Mouse (Mus musculus) right cerebral cortex, postnatal 10 days (tissue): Measurements from ENCODE around the gene Abca12.

ENCODE experiments used
- DNase-seq, 2 experiments: peaks; one replicate each; pipeline ENCODE4 v3.0.0; 2021; ENCODE audit warnings: low spot score in 2 of 2

The Abca12 gene

DNA sequence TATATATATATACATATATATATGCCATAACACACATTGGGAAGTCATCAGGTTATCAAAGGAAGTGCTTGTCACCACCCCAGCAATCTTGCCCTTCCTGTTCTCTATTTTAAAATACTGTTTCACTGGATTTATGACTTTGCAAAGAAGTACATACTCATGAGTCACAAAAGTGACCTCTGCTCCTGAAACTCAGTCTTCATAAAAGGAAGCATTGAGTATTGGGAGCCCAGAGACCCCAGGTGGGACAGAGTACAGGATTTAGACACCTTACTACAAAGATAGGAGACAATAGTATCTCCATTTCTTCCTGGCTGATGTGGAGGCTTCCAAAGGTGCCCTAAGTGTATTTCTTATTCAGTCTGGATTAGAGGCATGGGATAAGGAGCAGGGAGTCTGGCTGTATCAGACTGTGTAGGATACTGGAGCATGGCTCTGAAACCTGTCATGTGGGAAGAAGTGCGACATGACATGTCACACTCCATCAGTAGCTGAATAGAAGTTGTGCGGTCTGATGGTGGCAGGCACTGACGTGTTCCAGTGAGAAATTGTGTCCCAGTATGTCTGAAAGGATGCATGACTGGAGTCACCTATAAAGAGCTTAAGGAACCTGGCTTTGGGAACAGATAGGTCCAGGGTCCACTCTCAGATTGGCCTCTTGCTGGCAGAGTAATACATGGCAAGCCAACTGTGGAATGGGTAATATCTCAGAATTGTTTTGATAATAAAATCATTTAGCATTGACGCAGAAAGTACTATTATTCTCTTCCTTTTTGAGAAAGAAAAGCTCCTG lies 76.0 kb downstream of the Abca12 start:
- no peak for DNase-seq

DNA sequence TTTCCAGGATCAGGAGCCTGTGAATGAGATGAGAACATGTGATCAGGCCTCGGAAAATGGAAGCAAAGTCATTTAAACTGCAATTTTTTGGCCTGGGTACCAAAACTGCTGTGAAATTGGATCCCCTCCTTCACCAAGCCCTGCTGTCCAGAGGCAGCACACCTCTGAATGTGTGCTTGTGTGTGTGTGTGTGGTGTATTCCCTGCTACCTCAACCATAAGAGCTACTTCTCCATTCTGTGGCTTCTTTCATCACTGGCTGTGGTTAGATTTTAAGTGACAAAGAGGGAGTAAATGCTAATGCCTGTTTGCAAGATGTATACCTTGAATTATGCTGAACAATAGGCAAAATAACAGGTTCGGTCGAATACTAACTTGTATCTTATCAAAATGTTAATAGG lies 84.4 kb downstream of the Abca12 start:
- DNase-seq: no peak

DNA sequence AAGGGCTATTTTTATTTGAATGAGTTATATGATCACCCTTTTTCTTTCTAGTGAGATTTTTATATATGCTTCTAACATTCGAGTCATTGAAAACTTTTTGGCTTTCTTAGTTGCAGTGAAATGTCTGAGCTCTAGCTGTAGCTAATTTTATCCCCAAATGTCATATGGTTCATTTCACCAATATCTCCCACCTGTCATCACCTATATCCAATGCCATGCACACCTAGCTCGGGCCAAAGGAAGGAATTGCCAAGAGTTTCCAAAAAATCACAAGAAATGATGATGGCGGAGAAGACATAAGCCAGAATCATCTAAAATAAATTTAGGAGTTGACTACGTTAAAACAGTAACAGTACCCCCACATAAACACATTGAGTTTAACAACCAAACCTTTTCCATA lies 102.5 kb downstream of the Abca12 start:
- no peak for DNase-seq

DNA sequence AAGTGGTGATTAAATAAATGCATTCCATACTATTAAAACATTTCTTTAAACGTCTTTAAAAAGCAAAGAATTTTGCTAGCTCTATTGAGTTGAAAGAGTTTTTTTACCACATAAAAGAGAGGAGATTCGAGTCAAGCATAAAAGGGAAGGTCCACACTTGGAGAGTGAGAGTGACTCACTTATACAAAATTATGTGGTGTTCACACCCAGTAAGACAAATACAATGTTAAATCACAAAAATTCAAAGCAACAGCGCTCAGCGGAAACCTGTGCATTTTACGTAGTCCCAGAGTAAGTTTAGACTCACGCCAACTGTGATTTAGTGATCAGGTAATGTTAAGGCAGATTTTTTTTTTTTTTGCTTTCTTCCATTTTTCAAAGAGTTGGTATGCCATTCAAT lies 104.1 kb downstream of the Abca12 start:
- DNase-seq: no peak

DNA sequence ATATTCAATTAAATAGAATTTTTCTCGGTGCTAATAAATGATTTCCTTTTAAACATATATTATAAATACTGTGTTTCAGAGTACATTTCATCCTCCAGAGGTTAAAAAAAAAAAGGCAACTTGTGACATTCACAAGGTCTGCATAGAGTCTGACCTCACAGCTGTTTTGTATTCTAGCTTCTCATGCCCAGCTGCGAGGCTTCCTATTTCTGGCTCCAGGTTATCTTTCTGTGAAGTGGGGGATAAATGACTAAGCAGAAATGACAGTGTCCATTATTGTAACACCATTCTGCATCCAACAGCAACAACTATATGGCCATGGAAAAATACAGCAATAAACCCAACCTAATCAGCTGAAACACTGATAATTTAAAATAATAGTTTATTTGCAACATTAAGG lies 107.3 kb downstream of the Abca12 start:
- no peak for DNase-seq

DNA sequence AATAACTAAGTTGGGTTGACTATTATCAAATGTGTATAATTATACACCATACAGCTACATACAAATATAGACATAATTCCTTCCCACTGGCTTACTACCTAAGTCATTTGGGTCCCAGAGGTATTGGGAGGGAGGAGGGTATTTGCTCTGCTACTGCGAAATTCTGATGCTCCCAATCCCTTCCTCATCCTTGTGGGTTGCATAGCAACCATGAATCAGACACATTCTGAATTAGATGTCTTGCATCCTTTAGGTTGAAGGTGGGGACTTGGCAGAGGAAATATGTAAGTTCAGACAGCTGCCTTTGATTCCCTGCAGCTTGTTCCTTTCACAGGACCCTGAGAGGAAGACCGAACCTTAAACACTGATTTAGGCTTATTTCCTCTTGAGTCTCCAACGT lies 108.5 kb downstream of the Abca12 start:
- no peak for DNase-seq

DNA sequence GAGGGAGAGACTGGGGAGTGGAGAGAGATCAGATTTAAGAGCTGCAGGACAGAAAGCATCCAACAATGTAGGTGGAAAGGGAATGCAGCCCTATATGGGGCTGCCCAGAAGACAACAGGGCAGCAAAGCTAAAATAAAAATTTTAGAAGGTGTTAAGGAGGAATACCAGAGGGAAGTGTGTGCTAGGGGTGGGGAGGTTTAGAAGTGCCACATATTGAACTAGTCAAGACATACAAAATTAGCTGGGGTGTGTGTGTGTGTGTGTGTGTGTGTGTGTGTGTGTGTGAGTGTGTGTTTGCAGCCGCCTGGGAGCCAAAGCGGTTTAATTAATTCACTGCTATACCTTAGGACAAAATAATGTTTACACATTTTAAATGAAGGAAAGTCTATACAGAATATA lies 110.1 kb downstream of the Abca12 start:
- no peak for DNase-seq

DNA sequence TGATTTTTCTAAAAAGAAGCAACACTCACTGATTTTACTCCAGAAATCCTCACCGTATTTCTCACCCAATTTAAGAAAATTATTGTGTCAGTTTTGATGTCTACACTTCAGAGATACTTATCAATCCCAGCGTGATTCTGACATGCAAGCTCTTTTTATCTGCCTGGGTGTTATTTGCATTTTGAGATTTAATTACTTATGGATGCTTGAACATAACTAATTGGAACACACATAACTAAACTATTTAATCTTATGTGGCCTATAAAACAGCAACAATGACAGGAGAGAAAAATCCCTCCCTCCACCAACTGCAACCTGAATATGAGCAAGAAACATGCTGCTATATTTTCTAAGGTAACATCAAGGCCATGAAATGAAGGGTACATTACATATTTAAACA lies 117.7 kb downstream of the Abca12 start:
- no peak for DNase-seq

DNA sequence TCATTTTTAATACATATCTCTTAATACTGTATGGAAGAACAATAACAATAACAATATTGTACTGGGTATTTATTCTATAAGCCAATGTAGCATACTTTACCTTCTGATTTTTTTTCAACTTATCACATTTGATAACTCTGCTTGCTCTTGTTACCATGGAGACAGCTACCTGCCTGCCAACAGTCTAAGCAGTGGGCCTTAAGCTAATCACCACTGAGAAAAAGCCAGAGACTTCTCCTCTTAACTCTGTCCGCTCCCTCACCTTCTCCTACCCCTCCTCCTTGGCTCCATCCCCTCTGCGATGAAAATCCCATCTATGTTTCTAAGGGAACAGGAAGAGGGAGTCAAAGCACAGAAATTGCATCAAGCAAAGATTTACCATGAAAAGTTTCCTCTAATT lies 118.1 kb downstream of the Abca12 start:
- DNase-seq: no peak

DNA sequence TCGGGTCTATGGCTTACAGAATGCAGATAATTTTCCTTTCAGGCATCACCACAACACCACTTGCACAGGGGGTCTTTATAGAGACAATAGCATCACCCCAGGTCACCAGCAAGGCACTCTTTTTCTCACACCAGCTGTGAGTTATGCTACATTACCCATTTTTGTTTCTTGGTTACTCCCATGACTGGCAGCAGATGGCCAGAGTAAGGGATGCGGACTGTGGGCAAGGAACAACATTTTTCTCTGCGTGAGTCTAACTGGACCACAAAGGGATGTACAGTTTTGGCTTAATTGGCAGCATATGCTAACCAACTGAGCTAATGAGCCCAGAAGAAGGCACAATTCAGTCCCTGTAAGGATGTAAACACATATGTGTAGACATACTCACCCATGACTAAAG lies 122.8 kb downstream of the Abca12 start:
- no peak for DNase-seq

DNA sequence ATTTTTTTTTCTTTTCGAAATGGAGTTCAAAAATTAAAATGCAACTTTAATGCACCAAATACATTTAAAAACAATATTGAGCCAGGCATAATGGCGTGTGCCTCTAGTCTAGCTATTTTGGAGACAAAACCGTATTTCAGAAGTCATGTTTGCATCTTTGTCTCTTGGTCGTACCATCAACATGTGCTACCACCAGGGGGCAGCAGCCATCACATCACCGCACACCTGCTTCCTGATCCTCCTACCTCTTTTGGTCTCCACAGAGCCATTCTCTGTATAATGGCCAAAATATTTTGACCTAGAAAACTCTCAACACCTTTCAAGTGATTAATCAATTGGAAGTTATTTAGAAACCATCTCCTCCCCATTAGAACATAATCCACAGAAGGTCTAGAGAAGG lies 125.2 kb downstream of the Abca12 start:
- peak; percentile 43 to 67 for DNase-seq

DNA sequence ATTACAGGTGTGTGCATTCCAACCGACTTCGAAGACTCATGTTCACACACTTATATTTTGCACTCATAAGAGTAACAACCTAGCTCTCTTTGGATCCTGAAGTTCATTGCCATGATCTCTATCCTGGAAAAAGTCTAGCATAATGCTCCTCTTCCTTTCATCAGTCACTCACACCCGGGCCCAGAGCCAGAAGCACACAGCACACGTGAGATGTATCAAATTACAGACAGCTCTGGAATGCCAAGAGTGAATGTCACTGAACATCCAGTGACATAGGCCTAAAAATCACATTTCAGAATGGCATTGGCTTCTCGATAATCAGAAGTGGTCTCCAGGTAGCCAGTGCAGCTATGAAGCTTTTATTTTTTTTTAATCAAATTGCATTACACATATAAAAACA lies 137.8 kb downstream of the Abca12 start:
- no peak for DNase-seq

DNA sequence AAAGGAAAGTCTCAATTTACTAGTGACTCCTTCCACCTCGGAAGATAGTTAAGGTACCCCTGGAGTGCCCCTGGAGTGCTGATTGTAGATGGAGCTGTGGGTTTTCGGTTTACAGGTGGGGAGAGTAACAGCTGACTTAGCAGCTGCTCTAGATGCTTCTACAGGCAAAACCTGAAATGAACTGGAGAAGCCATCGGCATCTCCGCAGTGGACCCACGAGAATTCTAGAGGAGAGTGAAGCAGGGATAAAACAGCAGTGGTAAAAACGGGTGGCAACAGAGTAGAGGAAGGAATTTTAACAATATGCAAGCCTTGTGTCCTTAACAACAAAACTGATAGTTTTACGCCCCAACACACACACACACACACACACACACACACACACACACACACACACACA lies 142.2 kb downstream of the Abca12 start:
- peak in 1 of 2 experiments; percentile 52 for DNase-seq

DNA sequence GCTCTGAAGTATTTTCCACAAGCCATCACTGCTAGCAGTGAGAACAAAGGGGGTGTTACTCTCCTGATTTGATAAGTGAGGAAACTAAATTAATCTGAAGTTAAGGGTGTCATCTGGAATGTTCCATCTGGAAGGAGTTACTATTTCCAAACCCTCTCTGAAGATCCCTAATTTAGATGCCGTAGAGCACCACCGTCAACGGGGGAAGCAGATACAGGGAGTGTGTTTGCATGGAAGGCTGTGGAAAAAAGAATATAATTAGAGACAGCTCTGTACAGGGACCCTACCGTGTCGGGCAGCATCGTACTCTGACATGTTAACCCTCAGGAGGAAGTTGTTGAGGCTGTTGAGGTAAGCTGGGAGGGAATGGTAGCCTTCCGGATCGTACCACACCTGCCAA lies 142.6 kb downstream of the Abca12 start:
- DNase-seq: peak; percentile 35 to 56

DNA sequence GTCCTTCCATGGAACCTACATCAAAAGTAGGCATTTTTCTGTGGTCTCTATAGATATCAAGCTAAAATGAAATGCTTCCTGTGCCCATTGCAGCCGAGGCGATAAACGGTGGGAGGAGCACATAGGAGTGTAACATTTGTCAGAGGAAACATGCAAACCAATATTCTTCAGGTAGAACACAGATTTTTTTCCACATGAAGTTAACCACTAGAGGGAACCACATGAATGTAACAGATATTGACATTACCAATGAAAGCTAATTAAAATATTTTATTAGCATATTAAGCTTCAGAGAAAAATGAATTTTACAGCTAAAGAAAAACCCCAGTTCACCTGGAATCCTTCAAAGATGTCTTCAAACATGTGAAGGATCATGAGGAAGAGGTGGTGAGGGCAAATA lies 144.6 kb downstream of the Abca12 start:
- no peak for DNase-seq

DNA sequence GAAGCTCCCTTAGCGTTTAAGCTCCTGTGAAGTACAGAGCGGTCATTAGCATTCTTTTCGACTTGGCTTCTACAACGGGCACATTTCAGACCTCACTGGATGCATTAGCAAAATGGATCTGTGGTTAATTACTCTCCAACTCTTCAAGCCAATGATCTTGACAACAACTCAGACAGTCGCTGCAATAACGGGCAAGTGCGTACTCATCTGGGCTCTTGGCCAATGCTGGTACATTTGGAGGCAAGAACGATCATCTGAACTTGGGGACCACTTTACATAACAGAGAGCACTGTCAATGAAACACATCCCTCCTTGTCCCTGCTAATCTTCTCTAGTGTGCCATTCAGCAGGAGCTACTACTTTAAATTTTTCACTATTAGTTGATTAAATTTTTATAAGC lies 148.1 kb downstream of the Abca12 start:
- no peak for DNase-seq

DNA sequence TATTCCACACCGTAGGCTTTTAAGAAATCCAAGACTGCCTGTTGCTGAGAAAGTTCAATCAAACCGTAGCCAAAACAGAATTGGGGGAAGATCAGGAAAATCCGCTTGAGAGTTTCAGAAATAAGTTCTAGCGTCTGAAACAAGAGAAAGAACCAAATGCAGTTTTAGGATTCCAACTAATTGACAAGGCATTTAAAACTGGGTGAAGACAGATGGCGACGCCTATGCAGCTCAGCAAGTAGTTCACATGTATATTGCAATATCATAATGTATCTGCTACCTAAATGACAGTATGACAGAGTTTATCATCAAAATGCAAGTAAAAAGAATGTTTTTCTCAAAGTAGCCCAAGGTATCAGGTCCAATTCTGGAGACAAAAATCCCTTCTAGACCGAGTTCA lies 151.2 kb downstream of the Abca12 start:
- DNase-seq: peak in 1 of 2 experiments; percentile 49

DNA sequence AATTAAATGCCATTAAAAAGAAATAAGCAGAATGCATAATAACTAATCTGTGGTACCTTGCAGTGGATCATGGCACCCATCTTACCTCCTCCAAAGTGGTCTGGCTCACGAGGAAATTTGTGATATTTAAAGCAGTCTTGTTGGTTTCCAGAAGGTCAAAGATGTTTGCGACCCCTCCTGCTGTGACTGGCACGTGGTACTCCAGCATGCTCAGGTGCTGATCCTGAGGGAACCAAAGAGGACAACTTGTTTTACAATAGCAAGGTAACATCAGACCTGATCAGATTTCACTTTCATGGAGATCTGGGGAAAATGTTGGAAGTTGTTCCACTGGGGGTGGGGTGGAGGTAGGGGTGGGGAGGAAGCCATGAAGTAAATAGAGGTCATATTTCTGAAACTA lies 170.1 kb downstream of the Abca12 start:
- DNase-seq: no peak

DNA sequence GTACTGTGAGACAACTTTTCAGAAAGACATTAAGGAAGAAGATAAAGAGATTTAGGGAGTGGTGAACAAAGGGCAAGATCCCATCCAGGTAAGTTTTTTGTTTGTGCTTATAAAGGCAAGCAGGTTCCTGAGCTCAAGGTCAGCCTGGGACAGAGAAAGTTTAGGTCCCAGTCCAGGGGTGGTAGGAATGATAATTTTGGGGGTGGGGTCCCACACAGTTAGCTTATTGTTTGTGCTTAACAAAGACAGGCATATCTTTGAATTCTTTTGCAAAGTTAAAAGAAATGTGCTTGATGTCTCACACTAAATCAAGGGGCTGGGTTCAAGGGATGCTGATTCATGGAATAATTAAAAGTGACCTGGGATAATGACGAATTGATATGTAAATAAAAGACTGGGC lies 173.3 kb downstream of the Abca12 start:
- DNase-seq: no peak

DNA sequence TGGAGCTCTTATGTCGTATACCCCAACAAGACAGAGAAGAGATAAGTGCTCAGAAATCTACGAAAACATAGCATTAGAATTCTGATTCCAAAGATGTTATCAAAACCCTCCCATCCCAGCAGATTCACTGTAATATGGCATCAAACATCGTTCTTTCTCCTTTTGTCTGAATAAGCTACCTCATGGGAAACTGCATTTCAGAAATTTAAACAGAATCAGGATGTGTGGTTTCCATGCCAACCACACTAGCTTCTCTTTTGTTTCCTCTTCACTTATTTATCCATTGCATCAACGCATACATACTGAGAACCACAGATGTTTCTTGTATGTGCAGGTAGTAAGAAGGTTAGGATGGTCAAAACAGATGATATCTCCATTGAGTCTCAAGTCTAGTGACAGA lies 175.1 kb downstream of the Abca12 start:
- no peak for DNase-seq

DNA sequence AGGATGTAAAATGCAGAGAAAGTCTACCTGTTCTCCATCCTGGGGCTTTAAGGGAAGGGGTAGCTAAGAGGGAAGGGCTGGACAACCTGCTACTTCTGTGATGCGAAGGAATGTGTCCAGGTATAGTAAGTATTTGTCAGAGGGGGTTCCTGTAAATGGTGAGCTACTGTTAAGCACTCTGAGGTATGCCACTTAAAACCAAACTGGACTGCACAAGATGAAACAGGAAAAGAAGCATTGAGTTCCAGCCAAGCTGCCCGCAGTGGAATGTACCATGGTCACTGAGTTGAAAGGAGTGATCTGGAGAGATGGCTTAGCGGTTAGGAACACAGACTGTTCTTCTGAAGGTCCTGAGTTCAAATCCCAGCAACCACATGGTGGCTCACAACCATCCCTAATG lies 179.4 kb downstream of the Abca12 start:
- DNase-seq: no peak

DNA sequence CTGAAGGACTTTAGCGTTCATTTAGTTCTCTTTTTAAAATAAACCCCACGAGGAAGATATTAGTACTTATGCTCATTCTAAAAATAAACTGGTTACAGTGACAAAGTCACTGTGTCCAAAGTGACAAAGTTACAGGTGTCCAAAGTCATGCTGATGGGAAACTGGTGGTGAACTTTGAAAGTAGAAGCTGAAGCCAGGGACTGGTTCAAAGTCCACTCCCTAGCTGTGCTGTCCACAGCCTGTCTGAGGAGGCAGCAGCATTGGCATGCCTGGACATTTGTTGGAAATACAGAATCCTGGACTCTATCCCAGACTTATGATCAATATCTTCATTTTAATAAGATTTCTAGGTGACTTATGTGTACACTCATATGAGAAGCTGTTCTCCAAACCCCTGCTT lies 183.5 kb downstream of the Abca12 start:
- DNase-seq: no peak

DNA sequence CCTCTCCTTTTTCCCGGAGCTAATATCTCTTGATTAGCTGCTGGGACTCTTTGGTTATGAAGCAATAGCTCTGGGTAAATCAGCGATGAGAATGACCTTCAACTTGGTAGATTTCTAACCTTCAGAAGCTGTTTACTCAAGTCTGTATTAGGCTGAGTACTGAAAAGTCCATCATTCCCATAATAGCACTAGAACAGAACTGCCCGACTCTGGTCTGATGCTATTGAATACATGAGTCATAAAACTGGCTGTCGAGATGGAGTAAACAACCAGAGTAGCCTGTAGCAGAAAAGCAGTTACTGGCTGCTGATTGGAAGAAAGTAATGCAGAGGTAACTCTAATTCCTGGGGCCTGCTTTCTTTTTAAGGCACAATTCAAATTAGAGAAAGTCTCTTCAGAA lies 211.1 kb downstream of the Abca12 start:
- DNase-seq: no peak

DNA sequence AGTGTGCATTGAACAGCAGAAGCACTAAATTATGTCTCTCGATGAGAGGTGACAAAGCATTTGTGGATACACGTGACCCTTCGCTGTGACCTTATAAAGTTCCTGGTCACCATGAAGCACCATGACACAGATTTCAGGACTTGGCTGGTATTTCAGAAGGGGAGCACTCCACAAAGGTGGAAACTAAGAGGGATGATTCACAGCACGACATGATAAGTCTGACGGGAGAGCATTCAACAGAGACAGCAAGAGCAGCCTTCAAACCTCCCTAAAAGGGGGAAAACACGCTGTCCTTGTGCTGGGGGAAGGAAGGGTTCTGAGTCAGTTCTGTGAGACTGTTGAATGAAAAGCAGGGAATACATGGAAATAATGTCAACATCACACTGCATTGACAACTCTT lies 218.5 kb downstream of the Abca12 start:
- no peak for DNase-seq
